Mouse (Mus musculus) heart, embryonic 12.5 days (tissue): Measurements from ENCODE around the gene Pagr1b. TPM values are rescaled to one million over a fixed set of nuclear protein-coding genes. Genes with fewer than 3 reads are reported as not detected.

Experiments used
- ATAC-seq: fragments of 200-750 bp; cut with Nextera tagmentation; 2 replicates; pipeline ENCODE4 v1.8.0; 2017; ENCODE audit warnings: moderate TSS enrichment, moderate library complexity; ENCODE audit not compliant: insufficient number of reproducible peaks, low FRiP score
- H3K27ac ChIP-seq: fragments of 300-500 bp; sonication (generic); 2 replicates; pipeline ENCODE4 v1.5.1; 2016; ENCODE audit warnings: mild to moderate bottlenecking, moderate library complexity; ENCODE audit not compliant: poor library complexity, severe bottlenecking
- H3K27me3 ChIP-seq: fragments of 300-500 bp; sonication (generic); replicated peaks from 2 replicates; pipeline ENCODE4 v1.6.1; 2016; ENCODE audit warnings: mild to moderate bottlenecking, moderate library complexity
- H3K36me3 ChIP-seq: fragments of 300-500 bp; sonication (generic); 2 replicates; pipeline ENCODE4 v1.6.1; 2016; ENCODE audit warnings: mild to moderate bottlenecking, moderate library complexity
- H3K4me1 ChIP-seq: fragments of 300-500 bp; sonication (generic); replicated peaks from 2 replicates; pipeline ENCODE4 v1.6.1; 2016; ENCODE audit warnings: mild to moderate bottlenecking
- H3K4me2 ChIP-seq: fragments of 300-500 bp; sonication (generic); 2 replicates; pipeline ENCODE4 v1.6.1; 2016; ENCODE audit warnings: mild to moderate bottlenecking, moderate library complexity
- H3K4me3 ChIP-seq: fragments of 300-500 bp; sonication (generic); 2 replicates; pipeline ENCODE4 v1.5.1; 2016; ENCODE audit warnings: mild to moderate bottlenecking
- H3K9ac ChIP-seq: fragments of 300-500 bp; sonication (generic); 2 replicates; pipeline ENCODE4 v1.6.1; 2016; ENCODE audit warnings: mild to moderate bottlenecking, moderate library complexity
- H3K9me3 ChIP-seq: fragments of 300-500 bp; sonication (generic); replicated peaks from 2 replicates; pipeline ENCODE4 v1.6.1; 2016; ENCODE audit warnings: mild to moderate bottlenecking, moderate library complexity
- WGBS: fragments of 180-500 bp; shearing (Covaris S2); methylation state at CpG from one replicate; pipeline ENCODE4 v1.1.7; 2016; 5-methylcytosine and 5-hydroxymethylcytosine counted together
- polyA plus RNA-seq: library from polyadenylated mRNA; unstranded; fragments of >200 nt; fragmentation: Nextera tagmentation; extraction: Ambion mirVana; gene quantifications from 2 replicates; pipeline ENCODE4 v1.2.1, GENCODE M21; 2016

Pagr1b gene
- polyA plus RNA-seq, 1 experiment from 2014 or later = not detected

- Histone ChIP-seq H3K27me3 (no peaks in the 10 kb centered on the region), H3K4me3 (no peak overlapping the region), H3K9ac (peak overlapping the region; percentile 3; the same call in 1 of the 2 replicates), H3K36me3 (peaks cover 30% of the 10 kb centered on the region), H3K4me1 (peaks cover 62% of the 10 kb centered on the region), H3K27ac (no peak overlapping the region), H3K4me2 (peak overlapping the region; percentile 11; the same call in 1 of the 2 replicates), H3K9me3 (no peaks in the 10 kb centered on the region)
- no peak for ATAC-seq
- 77% methylated on average over 15 of the region's 15 CpGs for WGBS
Observed at GRCm38 (mm10) chr7:127018416-127019305, 2.4 kb upstream of the Pagr1b start.

- H3K4me3 ChIP-seq = no peak overlapping the region
- H3K4me2 ChIP-seq = no peak overlapping the region
- no peak for ATAC-seq
- 0 out of 2 replicates have a peak overlapping the region, but pooled peaks have one; percentile 3 for H3K9ac ChIP-seq
- peaks cover 61% of the 10 kb centered on the region for H3K4me1 ChIP-seq
- WGBS = 45% methylated on average over 6 of the region's 6 CpGs
- no peaks in the 10 kb centered on the region for H3K27me3 ChIP-seq
- peaks cover 30% of the 10 kb centered on the region for H3K36me3 ChIP-seq
- no peak overlapping the region for H3K27ac ChIP-seq
- no peaks in the 10 kb centered on the region for H3K9me3 ChIP-seq
Observed at GRCm38 (mm10) chr7:127017950-127018345, 1.7 kb upstream of the Pagr1b start.

GRCm38 (mm10) chr7:127016971-127017949, 976 bp upstream of the Pagr1b start, which contains the start of gene Pagr1a:
Gene Pagr1a, minus strand, starts transcription at chr7:127017352.
- H3K9ac ChIP-seq = peak within 1 kb of the TSS; percentile 80
- peak within 1 kb of the TSS; percentile 89 for H3K4me2 ChIP-seq
- peaks cover 54% of the 10 kb centered on the region for H3K4me1 ChIP-seq
- H3K9me3 ChIP-seq = no peaks in the 10 kb centered on the region
- H3K4me3 ChIP-seq = peak within 1 kb of the TSS; percentile 63
- 5% methylated on average over 39 of the region's 39 CpGs for WGBS
- no peaks in the 10 kb centered on the region for H3K27me3 ChIP-seq
- peak within 1 kb of the TSS; percentile 95 for H3K27ac ChIP-seq
- H3K36me3 ChIP-seq = peaks cover 30% of the 10 kb centered on the region
- ATAC-seq = peak; percentile 87

- Histone ChIP-seq H3K4me3 (peak overlapping the region; percentile 63), H3K9me3 (no peaks in the 10 kb centered on the region), H3K9ac (peak overlapping the region; percentile 80), H3K4me2 (peak overlapping the region; percentile 89), H3K27ac (peak overlapping the region; percentile 95), H3K36me3 (peaks cover 30% of the 10 kb centered on the region), H3K27me3 (no peaks in the 10 kb centered on the region), H3K4me1 (peaks cover 47% of the 10 kb centered on the region)
- ATAC-seq = peak; percentile 70
- 0% methylated on average over 22 of the region's 22 CpGs for WGBS
Observed at GRCm38 (mm10) chr7:127016486-127016938, 228 bp upstream of the Pagr1b start.

GRCm38 (mm10) chr7:127016081-127016480, 203 bp downstream of the Pagr1b start:
- H3K27me3 ChIP-seq = no peaks in the 10 kb centered on the region
- peak overlapping the region; percentile 89 for H3K4me2 ChIP-seq
- H3K9ac ChIP-seq = peak overlapping the region; percentile 80
- peak overlapping the region; percentile 63 for H3K4me3 ChIP-seq
- peak; percentile 70 for ATAC-seq
- peak overlapping the region; percentile 95 for H3K27ac ChIP-seq
- 1% methylated on average over 10 of the region's 10 CpGs for WGBS
- no peaks in the 10 kb centered on the region for H3K9me3 ChIP-seq
- peaks cover 42% of the 10 kb centered on the region for H3K4me1 ChIP-seq
- peaks cover 30% of the 10 kb centered on the region for H3K36me3 ChIP-seq

GRCm38 (mm10) chr7:127014993-127015392, 1.3 kb downstream of the Pagr1b start:
- 0 out of 2 replicates have a peak overlapping the region, but pooled peaks have one; percentile 66 for H3K9ac ChIP-seq
- peaks cover 33% of the 10 kb centered on the region for H3K4me1 ChIP-seq
- H3K4me2 ChIP-seq = peak overlapping the region; percentile 89
- H3K36me3 ChIP-seq = peaks cover 36% of the 10 kb centered on the region
- no peaks in the 10 kb centered on the region for H3K27me3 ChIP-seq
- no peak overlapping the region for H3K4me3 ChIP-seq
- 90% methylated on average over 12 of the region's 12 CpGs for WGBS
- H3K27ac ChIP-seq = no peak overlapping the region; the same call in 1 of the 2 replicates
- H3K9me3 ChIP-seq = no peaks in the 10 kb centered on the region
- ATAC-seq = no peak

- peak within 1 kb of the TSS; percentile 36 for H3K27ac ChIP-seq
Observed at GRCm38 (mm10) chr7:127014320-127014719, 2.0 kb downstream of the Pagr1b start, which contains the start of gene Mvp. Gene Mvp, minus strand, starts transcription at chr7:127014621.

GRCm38 (mm10) chr7:127013385-127013784, 2.9 kb downstream of the Pagr1b start:
- Histone ChIP-seq H3K4me1 (peaks cover 40% of the 10 kb centered on the region), H3K9ac (no peak overlapping the region), H3K4me3 (no peak overlapping the region)

More at GRCm38 (mm10) chr7:127014320-127014719, 2.0 kb downstream of the Pagr1b start, which contains the start of gene Mvp:
- WGBS = 33% methylated on average over 11 of the region's 11 CpGs
- peaks cover 36% of the 10 kb centered on the region for H3K36me3 ChIP-seq
- H3K4me1 ChIP-seq = peaks cover 34% of the 10 kb centered on the region
- H3K27me3 ChIP-seq = no peaks in the 10 kb centered on the region
- ATAC-seq = no peak
- H3K9ac ChIP-seq = peak within 1 kb of the TSS; percentile 80
- peak within 1 kb of the TSS; percentile 89 for H3K4me2 ChIP-seq
- peak within 1 kb of the TSS; percentile 63 for H3K4me3 ChIP-seq
- no peaks in the 10 kb centered on the region for H3K9me3 ChIP-seq

GRCm38 (mm10) chr7:127012845-127013244, 3.4 kb downstream of the Pagr1b start:
- no peak for ATAC-seq
- 95% methylated on average over 10 of the region's 10 CpGs for WGBS

More at GRCm38 (mm10) chr7:127013385-127013784, 2.9 kb downstream of the Pagr1b start:
- WGBS = 91% methylated on average over 6 of the region's 6 CpGs
- no peak for ATAC-seq
- Histone ChIP-seq H3K9me3 (no peaks in the 10 kb centered on the region), H3K4me2 (peak overlapping the region; percentile 89), H3K36me3 (peaks cover 36% of the 10 kb centered on the region), H3K27me3 (no peaks in the 10 kb centered on the region), H3K27ac (no peak overlapping the region)

GRCm38 (mm10) chr7:127012374-127012773, 3.9 kb downstream of the Pagr1b start:
- Histone ChIP-seq H3K4me1 (peaks cover 43% of the 10 kb centered on the region), H3K4me2 (no peak overlapping the region), H3K9me3 (no peaks in the 10 kb centered on the region), H3K9ac (no peak overlapping the region), H3K4me3 (no peak overlapping the region), H3K27me3 (no peaks in the 10 kb centered on the region), H3K27ac (no peak overlapping the region), H3K36me3 (peaks cover 36% of the 10 kb centered on the region)
- no peak for ATAC-seq
- 73% methylated on average over 6 of the region's 6 CpGs for WGBS

More at GRCm38 (mm10) chr7:127012845-127013244, 3.4 kb downstream of the Pagr1b start:
- H3K4me3 ChIP-seq = no peak overlapping the region
- no peak overlapping the region for H3K27ac ChIP-seq
- H3K4me2 ChIP-seq = no peak overlapping the region
- H3K9me3 ChIP-seq = no peaks in the 10 kb centered on the region
- no peak overlapping the region for H3K9ac ChIP-seq
- H3K4me1 ChIP-seq = peaks cover 43% of the 10 kb centered on the region
- peaks cover 36% of the 10 kb centered on the region for H3K36me3 ChIP-seq
- H3K27me3 ChIP-seq = no peaks in the 10 kb centered on the region
